Mouse (Mus musculus) megakaryocyte, embryonic 14.5 days (primary cell): ENCODE results near the gene Lyl1.

Source experiments
- FLI1 ChIP-seq: IDR thresholded peaks from 2 replicates; pipeline ENCODE4 v1.6.1; 2012; ENCODE audit warnings: low read length, inconsistent platforms, mixed read lengths
- GATA1 ChIP-seq: IDR thresholded peaks from 3 replicates; pipeline ENCODE4 v1.6.1; 2012; ENCODE audit warnings: mixed read lengths, low read length, inconsistent platforms, borderline replicate concordance

DNA sequence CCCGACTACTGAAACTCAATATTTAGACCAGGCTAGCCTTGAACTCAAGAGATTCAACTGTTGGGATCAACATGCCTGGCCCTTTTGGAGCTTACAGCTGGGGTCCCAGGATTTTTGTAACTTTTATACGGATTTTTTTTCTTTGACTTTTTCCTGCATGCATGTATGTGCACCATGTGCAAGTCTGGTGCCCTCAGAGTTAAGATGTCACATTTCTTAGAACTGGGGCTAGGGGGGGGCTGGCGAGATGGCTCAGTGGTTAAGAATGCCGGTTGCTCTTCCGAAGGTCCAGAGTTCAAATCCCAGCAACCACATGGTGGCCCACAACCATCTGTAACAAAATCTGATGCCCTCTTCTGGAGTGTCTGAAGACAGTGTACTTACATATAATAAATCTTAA lies 731 bp upstream of the Lyl1 start:
- TF ChIP-seq FLI1, result no peak
- TF ChIP-seq GATA1, result no peak
